Mouse (Mus musculus) testis, postnatal 14 days (tissue): Measurements from ENCODE around the gene Rsad1.
A peak's percentile ranks its signal among the peaks of the same experiment; 100 is the strongest.

ENCODE experiments used
- DNase-seq: peaks from one replicate; pipeline ENCODE4 v3.0.0; 2021; ENCODE audit warnings: low spot score

Rsad1 gene

DNA sequence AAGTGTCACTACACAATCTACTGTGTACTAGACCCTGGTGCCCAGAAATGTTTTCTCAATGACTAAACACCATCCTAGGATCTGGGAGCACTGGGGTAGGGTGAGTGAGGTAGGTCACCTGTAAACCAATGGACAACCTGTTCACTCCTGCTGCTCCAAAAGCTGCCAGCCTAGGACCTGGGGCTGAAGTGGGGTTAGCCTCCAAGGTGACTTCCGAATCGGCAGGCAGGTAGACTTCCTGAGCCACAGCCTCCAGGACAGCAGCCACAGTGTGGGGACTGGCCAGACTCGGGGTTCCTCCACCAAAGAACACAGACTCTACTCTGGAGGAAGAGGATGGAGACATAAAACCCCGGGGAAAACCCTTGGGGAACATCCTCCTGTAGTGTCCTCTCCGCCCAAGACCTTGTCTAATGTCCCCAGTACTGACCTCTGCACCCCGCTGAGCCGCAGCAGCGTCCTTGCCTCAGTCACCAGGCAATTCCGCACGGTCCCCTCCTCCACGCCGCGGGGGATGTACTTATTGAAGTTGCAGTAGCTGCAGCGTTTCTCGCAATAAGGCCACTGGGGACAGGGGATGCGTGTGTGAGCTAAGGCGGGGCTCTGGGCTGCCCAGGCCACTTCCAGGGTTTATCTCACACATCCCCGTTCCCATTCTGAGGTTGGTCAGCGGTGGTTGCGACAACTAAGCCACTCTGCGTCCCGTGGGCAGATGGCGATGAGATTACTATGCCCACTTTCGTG lies 842 bp downstream of the Rsad1 start:
- peak; percentile 46 for DNase-seq

DNA sequence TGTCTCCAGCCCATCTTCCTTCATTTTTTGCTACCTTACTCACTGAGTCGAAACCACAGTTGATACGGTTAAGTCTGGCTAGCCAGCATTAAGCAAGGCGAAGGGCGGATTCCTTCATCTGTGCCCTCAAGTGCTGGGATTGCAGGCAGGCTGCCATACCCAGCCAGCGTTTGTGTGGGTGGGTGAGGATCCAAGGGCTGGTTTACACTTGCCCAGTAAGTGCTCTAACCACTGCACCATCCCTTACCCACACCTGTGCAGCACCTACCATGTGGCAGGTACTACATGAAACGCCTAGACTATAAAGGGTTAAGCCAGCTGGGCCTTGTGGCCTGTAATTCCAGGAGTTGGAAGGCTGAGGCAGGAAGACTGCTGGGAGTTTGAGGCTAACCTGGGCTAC lies 1.8 kb downstream of the Rsad1 start:
- no peak for DNase-seq

DNA sequence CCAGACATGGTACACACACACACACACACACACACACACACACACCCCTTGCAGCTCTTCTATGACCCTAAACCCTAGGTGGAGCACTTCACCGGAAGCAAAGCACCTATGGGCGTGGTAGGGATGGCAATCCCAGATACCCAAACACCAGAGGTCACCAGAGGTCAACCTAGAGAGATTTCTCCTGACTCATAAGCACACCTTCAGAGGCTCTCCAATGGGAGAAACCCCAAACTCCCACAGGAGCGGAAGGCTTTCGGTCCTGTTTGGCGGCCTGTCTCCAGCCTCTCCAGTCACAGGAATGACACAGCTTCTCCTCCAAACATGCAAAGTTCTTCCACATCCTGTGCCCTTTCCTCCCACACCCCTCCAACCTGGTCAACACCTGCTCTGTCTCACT lies 2.7 kb downstream of the Rsad1 start:
- no peak for DNase-seq

DNA sequence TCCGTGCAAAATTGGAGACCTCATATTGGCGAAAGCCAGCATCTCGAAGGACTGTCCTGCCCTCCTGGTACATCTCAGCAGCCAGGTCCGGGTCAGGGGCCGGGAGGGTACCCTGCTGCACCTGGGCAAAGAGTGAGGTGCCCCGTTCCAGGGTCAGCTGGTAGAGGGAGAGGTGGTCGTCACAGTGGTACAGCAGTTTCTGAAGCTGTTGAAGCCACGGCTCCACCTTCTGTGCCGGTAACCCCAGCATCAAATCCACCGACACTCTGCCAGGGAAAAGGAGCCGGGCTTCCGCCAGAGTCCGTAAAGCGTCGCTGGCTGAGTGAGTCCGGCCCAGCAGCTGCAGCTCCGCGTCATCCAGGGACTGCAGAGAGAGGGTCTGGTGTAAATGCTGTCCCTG lies 4.6 kb downstream of the Rsad1 start:
- DNase-seq = no peak

DNA sequence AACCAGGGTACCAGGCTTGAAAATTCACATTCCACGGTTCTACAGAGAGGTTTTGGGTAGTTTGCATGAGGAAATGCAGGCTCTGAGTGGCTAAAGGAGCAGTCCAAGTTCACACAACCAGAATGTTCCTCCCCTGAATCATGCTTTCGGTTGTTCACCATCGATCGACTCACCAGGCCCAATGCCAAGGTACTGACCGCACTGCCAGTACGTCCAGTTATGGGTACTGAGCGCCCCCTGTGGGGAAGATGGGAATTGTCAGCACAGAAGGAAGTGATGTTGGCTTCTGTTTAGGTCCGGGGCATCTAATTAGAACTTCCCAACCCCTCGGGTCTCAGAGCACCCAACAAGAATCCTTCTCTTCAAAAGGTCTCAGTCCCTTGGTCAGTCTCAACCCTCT lies 5.1 kb downstream of the Rsad1 start:
- peak; percentile 88 for DNase-seq

DNA sequence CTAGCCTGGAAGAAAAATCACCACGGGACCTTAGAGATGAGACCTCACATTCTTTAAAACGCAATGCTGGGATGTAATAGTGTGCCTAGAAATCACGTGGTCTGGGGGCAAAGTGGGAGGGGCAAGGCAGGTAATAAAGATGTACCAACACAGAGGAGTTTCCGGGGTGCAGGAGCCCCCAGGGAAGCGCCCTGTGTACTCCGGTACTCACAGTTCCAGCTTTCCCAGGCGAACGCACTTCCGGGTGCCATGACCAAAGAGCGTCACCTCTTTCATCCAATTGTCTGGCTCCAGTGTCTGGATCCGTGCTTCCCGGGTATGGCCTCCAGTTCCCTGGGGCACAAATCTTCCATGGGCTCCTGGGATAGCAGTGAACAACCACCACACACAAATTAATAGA lies 5.7 kb downstream of the Rsad1 start:
- DNase-seq = no peak

DNA sequence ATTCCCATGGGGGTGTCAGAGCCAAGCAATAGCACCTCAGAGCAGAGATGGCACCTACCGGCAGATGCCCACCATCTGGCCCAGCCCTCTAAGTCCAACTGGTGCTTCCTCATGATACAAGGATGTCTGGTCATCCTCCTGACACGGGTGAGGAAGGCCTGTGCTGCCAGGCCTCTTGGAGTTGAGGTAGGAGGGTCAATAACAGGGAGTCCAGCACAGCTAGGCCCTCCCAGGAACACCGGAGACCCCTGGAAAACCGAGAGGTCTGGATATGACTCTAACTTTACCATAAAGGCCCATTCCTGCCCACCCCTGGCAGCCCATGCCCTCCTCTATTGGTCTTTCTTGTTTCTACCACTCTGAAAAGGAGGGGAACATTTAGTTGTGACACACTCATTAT lies 6.7 kb downstream of the Rsad1 start:
- no peak for DNase-seq

DNA sequence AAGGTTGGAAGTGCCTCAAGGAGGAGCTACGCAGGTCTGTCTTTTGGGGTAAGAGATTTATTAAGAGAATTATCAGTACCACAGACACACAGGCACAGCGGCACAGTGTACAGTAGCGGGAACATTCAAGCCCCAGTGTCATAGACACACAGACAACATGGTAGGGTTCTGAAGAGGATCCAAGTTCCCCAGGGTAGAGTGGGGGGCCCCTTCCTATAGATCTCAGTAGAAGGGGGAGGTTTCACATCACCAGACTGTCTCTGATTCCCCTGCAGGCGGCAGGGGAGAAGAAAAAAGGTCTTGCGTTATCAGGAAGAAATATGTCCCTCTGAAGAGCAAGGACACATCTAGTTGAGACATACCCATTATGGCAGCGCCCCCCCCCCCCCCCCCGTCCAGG lies 9.3 kb downstream of the Rsad1 start:
- DNase-seq = no peak

DNA sequence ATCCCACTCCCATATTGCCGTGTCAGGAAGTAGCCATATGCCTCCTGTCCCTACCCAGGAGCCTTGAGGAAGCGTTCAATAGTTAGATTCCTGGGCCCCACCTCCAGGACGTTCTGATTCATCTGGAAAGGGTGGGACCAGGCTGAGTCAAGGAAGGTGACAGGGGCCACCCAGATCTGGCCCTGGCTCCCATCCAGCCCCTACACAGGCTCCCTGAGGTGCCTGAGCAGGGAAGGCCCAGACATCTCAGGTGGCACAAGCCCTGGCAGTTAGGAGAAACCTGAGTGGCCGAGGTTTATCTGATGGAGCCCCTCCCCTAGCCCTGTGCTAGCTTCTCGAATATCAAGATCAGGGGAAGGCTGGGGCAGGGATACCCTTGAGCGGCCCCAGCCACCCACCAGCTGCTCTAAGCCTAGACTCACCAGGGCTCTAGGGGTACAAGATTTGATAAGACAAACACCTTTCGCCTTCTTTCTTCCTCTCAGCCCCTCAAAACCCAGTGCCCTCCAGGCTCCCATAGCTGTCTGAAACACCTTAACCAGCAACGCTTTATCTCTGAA lies 10.2 kb downstream of the Rsad1 start:
- DNase-seq = no peak

DNA sequence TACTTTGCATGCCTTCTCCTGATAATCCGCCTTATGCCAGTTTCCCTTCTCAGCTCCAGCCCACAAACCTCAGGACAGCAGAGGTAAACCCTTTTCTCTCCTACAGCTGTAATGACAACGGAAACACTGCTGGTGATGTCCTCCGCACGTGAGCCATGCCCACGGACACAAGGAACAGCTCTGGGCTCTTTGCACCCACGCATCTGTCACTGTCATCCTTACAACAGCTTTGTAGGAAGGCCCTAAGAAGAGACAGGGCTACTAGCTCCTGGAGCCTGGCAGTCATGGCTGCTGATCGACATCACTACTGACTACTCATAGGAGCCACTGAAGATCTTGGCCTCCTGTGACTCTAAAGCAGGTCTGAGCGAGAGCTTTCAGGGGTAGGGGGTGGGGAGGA lies 15.9 kb downstream of the Rsad1 start:
- no peak for DNase-seq

DNA sequence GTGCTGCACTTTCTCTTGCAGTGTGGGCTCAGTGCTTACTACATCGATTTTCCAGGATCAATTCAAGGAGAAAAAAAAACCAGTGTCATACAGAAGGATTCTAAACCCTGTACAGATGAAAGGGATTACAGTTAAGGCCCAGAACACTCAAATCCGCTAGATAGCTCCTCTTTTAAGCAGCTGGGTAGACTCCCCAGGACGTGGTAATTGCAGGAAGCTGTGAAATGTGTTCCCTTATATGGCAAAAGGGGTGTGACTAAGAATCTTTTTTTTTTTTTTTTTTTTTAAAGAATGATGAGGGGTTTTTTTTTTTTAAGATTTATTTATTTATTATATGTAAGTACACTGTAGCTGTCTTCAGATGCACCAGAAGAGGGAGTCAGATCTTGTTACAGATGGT lies 20.2 kb downstream of the Rsad1 start:
- no peak for DNase-seq

DNA sequence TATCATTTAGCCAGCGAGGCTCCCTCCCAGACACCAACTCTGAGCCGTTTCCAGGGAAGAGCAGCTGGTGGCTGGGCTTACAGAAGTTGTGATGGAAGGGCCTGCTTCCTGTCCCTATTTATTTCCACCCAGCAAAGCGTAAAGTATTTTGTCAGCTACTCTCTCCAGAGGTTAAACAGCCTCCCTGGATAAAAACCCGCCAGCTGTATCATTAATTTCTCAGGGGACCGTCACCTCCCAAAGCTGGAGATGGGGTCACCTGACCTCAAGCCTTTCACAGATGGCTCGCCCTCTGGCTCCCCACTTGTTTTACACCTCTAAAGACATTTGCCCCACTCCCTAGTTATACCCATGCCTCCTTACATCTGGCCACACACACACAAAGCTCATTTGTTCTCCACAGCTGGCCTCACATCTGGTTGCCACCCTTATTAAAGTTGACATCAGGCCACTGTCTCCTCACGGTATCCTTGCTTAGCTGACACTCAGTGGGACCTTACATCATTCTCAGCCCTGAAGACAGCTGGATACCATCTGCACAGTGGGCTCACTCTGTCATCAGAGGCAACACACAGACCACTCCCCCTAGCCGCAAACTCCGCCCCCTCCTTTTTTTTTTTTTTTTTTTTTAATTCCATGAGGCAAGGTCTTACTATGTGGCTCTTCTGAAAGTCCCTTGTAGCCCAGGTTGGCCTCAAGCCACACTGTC lies 22.7 kb downstream of the Rsad1 start:
- DNase-seq = no peak

DNA sequence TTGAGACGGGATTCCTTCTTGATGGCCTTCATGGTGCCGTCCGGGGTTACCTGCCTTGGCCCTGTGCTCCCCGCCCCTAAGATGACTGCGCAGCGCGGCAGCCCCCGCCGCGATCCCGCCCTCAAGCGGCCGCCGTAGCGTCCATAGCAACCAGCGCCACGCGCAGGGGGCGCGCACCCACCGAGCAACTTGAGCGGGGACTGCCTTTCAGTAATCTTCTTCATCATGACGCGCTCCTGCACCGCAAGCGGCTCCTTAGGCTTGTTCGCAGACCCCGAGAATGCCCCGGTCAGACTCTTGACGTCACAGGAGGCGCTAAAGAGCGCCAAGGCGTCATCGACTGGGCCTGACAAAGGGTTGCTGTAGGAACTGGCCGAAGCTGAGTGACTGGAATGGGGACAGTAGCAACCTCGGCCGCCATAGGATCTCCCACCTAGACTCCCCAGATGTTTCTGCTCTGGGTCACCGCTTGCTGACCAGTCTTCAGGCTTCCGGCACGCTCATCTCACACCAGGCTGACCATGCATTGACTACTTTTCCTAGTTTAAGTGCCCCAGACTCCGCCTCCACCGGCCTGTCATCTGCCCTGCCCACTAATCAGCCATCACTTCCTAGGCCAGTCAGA lies 27.7 kb downstream of the Rsad1 start, which contains the start of gene Mycbpap:
Gene Mycbpap (minus strand): TSS at position 524 of the 625 bp plus-strand sequence.
- DNase-seq = peak; percentile 49

DNA sequence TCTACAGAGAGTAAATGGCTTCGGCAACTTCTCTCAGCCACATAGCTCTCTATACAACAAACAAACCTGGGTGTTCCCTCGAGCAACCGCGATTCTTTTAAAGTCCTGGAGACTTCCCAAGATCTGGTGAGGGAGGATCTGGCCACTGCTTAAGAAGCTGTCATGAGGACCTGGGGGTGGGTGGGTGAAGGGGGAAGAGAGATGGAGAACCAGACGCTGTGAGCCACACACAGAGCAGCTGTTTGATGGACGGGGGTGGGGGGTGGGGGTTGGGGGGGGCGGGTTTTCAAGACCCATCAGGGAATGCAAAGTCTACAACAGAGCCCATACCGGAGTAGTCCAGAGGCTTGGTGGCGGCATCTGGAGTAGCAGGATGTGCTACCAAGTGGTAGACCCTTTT lies 35.6 kb downstream of the Rsad1 start:
- DNase-seq = no peak

DNA sequence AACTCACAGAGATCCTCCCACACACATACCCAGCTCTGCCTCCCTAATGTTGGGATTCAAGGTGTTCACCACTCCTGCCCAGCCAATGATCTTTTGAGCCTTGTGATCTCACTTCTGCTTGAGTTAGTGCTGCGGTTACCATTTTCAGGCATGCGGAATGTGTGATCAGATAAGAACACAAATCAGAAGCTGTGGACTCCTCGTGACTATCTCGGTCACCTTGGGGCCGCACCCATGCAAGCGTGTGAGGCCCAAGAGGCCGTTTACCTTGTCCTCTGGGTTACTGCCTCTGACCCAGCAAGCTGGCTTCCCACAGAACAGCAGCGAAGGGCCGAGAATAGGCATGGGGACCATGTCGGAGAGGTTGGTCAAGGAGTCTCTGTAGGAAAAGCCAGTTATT lies 40.1 kb downstream of the Rsad1 start:
- no peak for DNase-seq

DNA sequence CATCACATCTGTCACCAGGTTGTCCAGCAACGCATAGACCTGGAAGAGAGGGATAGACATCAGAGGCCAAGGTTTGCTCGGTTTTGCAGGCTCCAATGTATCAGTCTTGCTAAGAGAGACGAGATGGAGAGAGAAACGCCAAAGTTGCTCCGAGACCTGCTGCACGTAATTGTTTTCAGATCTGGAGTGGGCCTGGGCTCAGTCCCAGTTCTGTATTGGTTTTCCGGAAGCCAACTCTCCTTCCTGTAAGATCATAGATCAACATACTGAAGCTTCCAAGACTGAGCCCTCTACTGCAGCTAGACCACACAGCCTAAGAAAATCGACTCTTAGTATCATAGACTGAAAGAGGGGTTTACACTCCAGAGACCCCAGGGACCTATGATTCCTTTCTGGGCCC lies 47.6 kb downstream of the Rsad1 start:
- no peak for DNase-seq

DNA sequence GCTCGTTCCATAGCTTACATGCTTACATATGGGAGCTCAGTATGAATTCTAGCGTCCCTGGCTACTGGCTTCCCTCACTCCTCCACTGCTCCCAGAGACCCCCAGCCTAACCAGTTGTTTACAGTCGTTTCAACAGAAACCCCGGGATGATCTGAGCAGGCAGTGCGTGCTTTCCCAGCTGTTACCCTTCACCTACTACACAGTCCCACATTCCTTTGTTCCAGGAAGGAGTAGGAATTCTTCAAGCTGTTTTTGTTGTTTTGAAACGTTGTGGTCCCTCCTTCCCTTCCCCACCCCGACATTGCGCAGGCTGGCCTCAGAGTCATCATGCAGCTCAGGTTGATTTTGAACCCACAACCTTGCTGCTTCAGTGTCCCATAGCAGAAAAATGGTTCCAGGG lies 48.7 kb downstream of the Rsad1 start:
- DNase-seq = no peak

DNA sequence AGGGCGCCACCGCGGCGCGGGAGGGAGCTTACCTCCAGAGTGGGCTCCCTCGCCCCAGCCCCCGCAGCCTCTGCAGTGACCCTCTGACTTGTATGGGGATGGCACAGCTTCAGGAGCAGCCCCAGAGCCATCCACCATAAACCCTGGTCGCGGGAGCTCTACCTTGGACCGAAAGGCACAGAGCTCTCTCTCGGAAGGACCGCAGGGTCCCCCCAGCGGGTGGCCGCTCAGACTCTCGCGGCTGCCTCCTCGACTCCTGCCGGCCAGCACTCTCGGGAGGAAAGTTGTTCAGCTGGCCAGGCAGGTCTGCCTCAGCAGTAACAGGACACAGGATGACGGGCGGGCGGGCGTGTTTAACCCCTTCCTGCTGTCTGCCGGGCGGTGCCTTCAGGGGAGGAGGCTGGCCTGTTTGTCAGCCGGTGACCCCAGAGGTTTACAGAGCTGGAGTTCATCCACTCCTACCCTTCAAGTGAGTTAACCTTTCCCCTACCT lies 49.3 kb downstream of the Rsad1 start, which contains the start of gene Epn3:
Gene Epn3 (minus strand): TSS at position 314 of the 492 bp plus-strand sequence.
- peak; percentile 29 for DNase-seq

DNA sequence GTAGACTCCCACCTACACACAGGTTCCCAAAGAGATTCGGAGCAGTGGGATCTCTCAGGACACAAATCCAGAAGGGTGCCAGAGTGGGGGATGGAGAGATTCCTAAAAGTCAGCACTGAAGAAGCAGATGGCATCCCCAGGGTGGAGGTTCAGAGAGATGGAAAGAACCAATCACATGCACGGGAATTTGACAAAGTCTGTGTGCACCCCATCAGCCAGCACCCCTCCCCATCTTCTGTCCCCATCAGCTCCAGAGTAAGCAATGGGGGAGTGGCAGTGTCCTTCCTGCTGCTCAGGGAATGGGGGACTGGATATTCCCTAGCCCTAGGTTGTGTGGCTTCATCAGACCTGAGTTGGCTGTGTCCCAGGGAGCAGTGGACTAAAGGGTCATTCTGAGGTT lies 50.0 kb downstream of the Rsad1 start:
- DNase-seq = no peak

DNA sequence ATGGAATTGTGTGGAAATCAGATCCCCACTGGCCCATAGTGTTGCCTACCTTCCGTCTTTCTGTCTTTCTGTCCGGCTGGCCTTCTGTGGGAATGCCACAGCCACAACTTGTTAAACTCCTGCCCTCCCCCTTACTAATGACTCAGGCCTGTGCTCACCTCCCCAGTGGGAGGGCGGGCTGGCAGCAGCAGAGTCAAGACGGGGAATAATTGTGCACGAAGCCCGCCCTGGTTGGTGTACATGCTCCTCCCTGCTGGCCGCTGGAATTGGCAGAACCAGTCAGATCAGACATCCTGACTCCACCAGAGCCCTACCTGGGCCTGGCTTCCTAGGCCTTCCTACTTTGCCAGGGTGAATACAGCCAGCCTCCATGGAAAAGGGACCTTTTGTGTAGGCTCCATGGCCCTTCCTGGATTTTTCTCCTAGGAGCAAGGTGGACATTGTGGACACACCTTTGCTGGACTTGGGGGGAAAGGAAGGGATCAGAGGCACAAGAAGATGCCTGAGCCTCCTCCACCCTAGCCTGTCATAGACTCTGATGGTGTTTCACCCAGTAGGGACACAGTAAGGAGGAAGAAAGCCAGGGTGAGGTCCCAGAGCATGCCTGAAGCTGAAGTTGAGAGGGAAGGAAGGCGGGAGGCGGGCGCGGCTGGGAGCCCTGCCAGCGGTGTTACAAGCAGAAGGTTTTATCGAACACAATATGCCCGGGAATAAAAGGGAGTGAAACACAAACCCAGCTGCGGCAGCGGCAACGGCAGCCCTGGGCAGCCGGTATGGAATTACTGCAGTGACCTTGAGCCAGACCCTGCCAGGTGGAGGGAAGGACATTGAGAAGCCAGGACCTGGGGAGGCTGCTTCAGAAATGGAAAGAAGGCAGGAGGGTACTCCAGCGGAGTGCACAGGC lies 50.7 kb downstream of the Rsad1 start:
- peak; percentile 73 for DNase-seq

DNA sequence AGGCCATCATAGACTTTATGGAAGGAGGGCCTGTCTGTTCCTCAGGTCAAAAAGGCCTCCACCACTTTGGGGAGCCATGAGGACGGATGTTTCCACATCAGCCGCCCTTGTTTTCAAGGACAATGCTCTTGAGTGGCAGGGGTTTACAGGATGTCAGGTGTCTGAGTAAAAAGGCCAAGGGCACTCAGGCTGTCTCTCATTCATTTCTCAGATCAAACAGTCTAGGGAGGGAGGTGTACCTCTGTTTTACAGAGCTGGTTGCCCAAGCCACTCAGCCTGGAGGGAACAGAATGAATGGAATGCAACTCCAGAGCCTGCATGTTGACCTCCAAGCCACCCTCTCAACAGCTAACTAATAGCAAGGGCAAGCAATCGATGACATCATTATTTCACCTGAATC lies 53.6 kb downstream of the Rsad1 start:
- DNase-seq = no peak

DNA sequence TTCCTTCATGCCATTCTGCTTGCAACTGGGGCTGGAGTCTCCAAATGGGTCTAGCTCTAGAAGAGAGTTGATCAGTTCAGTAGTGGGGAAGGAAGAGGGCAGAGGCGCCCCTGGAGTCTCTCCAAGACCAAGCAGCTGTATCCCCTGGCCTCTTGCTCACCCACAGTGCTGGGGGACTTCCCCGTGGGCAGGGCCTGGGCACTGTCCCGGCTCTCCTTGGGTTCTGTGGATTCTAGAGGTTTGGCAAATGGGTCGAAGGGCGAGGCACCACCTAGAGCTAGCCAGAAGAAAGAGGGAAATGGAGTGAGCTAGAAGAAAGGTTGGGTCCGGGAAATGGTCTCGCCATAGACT lies 57.3 kb downstream of the Rsad1 start:
- DNase-seq = no peak
